Mouse (Mus musculus) liver, embryonic 11.5 days (tissue): Measurements from ENCODE around the gene Sp6. TPM values are rescaled to one million over a fixed set of nuclear protein-coding genes. Genes with fewer than 3 reads are reported as not detected.

Experiments used
- ATAC-seq: fragments of 200-750 bp; cut with Nextera tagmentation; replicated peaks from 2 replicates; pipeline ENCODE4 v1.8.0; 2017; ENCODE audit warnings: moderate number of reproducible peaks, mild to moderate bottlenecking, moderate TSS enrichment, moderate library complexity; ENCODE audit not compliant: low FRiP score
- DNase-seq: peaks from one replicate; pipeline ENCODE4 v3.0.0-alpha.2; 2017; ENCODE audit warnings: low spot score
- H3K27ac ChIP-seq: fragments of 300-500 bp; sonication (generic); 2 replicates; pipeline ENCODE4 v1.5.1; 2014; ENCODE audit warnings: mild to moderate bottlenecking, low read depth, low read length, control low read depth
- H3K27me3 ChIP-seq: fragments of 300-500 bp; sonication (generic); replicated peaks from 2 replicates; pipeline ENCODE4 v1.6.1; 2014; ENCODE audit warnings: low read length, mixed read lengths; ENCODE audit not compliant: control insufficient read depth, insufficient read depth
- H3K36me3 ChIP-seq: fragments of 300-500 bp; sonication (generic); 2 replicates; pipeline ENCODE4 v1.6.1; 2014; ENCODE audit warnings: mild to moderate bottlenecking, low read length, moderate library complexity, mixed read lengths; ENCODE audit not compliant: control insufficient read depth, insufficient read depth
- H3K4me1 ChIP-seq: fragments of 300-500 bp; sonication (generic); replicated peaks from 2 replicates; pipeline ENCODE4 v1.6.1; 2014; ENCODE audit warnings: low read length, mixed read lengths; ENCODE audit not compliant: control insufficient read depth, insufficient read depth
- H3K4me2 ChIP-seq: fragments of 300-500 bp; sonication (generic); 2 replicates; pipeline ENCODE4 v1.6.1; 2014; ENCODE audit warnings: mild to moderate bottlenecking, control low read depth, moderate library complexity
- H3K4me3 ChIP-seq: fragments of 300-500 bp; sonication (generic); 2 replicates; pipeline ENCODE4 v1.5.1; 2014; ENCODE audit warnings: low read depth, low read length, control low read depth
- H3K9ac ChIP-seq: fragments of 300-500 bp; sonication (generic); 2 replicates; pipeline ENCODE4 v1.6.1; 2014; ENCODE audit warnings: low read depth, low read length, control low read depth
- H3K9me3 ChIP-seq: fragments of 300-500 bp; sonication (generic); 2 replicates; pipeline ENCODE4 v1.6.1; 2016; ENCODE audit warnings: low read length, inconsistent platforms, mixed read lengths; ENCODE audit not compliant: control insufficient read depth
- WGBS: fragments of 180-500 bp; shearing (Covaris S2); extraction: QIAGEN DNeasy Blood & Tissue Kit; methylation state at CpG from one replicate; pipeline ENCODE4 v1.1.7; 2014; 5-methylcytosine and 5-hydroxymethylcytosine counted together
- polyA plus RNA-seq: library from polyadenylated mRNA; unstranded; fragments of >200 nt; fragmentation: Nextera tagmentation; extraction: Ambion mirVana; gene quantifications from 2 replicates; pipeline ENCODE4 v1.2.1, GENCODE M21; 2014

The Sp6 gene
- polyA plus RNA-seq, 1 experiment from 2014 or later = not detected

- Histone ChIP-seq H3K4me3 (peak overlapping the region; percentile 21; the same call in 1 of the 2 replicates), H3K9ac (no peak overlapping the region), H3K27me3 (peaks cover 50% of the 10 kb centered on the region), H3K9me3 (no peaks in the 10 kb centered on the region), H3K36me3 (no peaks in the 10 kb centered on the region), H3K4me2 (peak overlapping the region; percentile 51), H3K4me1 (peaks cover 22% of the 10 kb centered on the region), H3K27ac (no peak overlapping the region)
- DNase-seq (no peak), ATAC-seq (no peak)
- WGBS = 7% methylated on average over 31 of the region's 31 CpGs
Observed at GRCm38 (mm10) chr11:96987873-96988655, 25.1 kb upstream of the Sp6 start.

DNA sequence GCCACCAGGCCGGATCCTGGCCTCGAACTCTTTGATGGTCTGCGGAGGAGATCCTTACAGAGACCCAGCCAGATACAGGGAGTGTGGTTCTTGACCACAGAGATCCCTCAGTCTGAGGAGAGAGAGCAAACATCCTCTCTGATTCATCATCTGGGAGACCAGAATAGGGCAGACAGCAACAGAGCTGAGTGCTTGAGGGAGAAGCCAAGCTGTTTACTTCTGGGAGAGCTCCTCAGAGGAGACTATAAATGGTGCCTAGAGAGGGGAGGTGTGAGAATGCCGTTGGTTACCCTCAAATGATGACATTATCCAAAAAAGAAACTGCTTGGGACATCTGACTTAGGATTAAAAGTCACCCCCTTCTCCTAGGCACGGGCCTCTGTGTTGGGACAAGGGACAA, 21.7 kb upstream of the Sp6 start:
- H3K4me1 ChIP-seq = peaks cover 28% of the 10 kb centered on the region
- no peak overlapping the region for H3K9ac ChIP-seq
- 71% methylated on average over 5 of the region's 5 CpGs for WGBS
- H3K27me3 ChIP-seq = peaks cover 38% of the 10 kb centered on the region
- H3K4me3 ChIP-seq = no peak overlapping the region
- DNase-seq (no peak), ATAC-seq (no peak)
- no peak overlapping the region for H3K4me2 ChIP-seq
- H3K9me3 ChIP-seq = no peaks in the 10 kb centered on the region
- no peaks in the 10 kb centered on the region for H3K36me3 ChIP-seq
- H3K27ac ChIP-seq = no peak overlapping the region

DNA sequence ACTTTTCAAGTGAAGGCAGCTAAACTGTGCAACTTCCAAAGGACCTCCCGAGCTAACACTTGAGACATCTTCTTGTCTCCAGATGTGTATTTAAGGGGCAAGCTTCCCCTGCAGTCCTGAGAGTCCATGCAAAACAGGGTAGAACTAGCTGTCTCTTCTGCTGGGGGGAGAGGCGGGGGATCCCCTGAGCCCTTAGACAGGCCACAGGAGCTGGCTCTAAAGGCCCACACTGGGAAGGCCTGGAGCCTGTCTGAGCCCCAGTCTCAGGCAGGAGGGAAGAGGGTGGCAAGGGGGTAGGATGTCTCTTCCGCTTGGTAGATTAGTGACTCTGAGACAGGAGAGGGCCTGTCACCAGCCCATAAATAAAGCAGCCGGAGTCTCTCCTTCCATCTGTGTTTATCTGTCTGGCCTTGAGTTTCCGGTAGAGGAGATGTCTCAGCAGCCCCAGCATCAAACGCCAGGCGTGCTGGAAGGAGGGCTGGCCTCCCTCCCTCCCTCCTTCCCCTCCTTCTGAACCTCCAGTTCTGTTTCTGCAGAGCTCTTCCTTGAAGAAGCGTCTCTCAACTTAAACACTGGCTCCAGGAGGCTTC, 20.4 kb upstream of the Sp6 start:
- Histone ChIP-seq H3K4me3 (no peak overlapping the region), H3K9me3 (no peaks in the 10 kb centered on the region), H3K4me1 (peaks cover 27% of the 10 kb centered on the region), H3K9ac (peak overlapping the region; percentile 27), H3K4me2 (0 out of 2 replicates have a peak overlapping the region, but pooled peaks have one; percentile 25), H3K36me3 (no peaks in the 10 kb centered on the region), H3K27me3 (peaks cover 38% of the 10 kb centered on the region), H3K27ac (peak overlapping the region; percentile 56)
- 21% methylated on average over 8 of the region's 8 CpGs for WGBS
- DNase-seq (peak; percentile 53), ATAC-seq (no peak)

- Histone ChIP-seq H3K9me3 (no peaks in the 10 kb centered on the region), H3K4me2 (no peak overlapping the region), H3K27me3 (peaks cover 51% of the 10 kb centered on the region), H3K36me3 (no peaks in the 10 kb centered on the region), H3K4me3 (no peak overlapping the region), H3K27ac (no peak overlapping the region), H3K4me1 (peaks cover 20% of the 10 kb centered on the region), H3K9ac (no peak overlapping the region)
- ATAC-seq (no peak), DNase-seq (no peak)
- 43% methylated on average over 5 of the region's 5 CpGs for whole genome bisulfite sequencing
Observed at GRCm38 (mm10) chr11:96995031-96995430, 18.2 kb upstream of the Sp6 start.

- H3K4me3 ChIP-seq = no peak overlapping the region
- ATAC-seq = no peak
- no peak for DNase-seq
- no peaks in the 10 kb centered on the region for H3K36me3 ChIP-seq
- peaks cover 20% of the 10 kb centered on the region for H3K4me1 ChIP-seq
- no peak overlapping the region for H3K27ac ChIP-seq
- 58% methylated on average over 15 of the region's 15 CpGs for WGBS
- H3K4me2 ChIP-seq = no peak overlapping the region
- no peaks in the 10 kb centered on the region for H3K9me3 ChIP-seq
- H3K27me3 ChIP-seq = peaks cover 59% of the 10 kb centered on the region
- no peak overlapping the region for H3K9ac ChIP-seq
Observed at GRCm38 (mm10) chr11:96995836-96996772, 17.1 kb upstream of the Sp6 start.

GRCm38 (mm10) chr11:96996773-96997379, 16.3 kb upstream of the Sp6 start:
- Histone ChIP-seq H3K4me3 (peak overlapping the region; percentile 33), H3K36me3 (no peaks in the 10 kb centered on the region), H3K9ac (peak overlapping the region; percentile 38; the same call in 1 of the 2 replicates), H3K27me3 (peaks cover 65% of the 10 kb centered on the region), H3K4me2 (peak overlapping the region; percentile 63), H3K9me3 (no peaks in the 10 kb centered on the region), H3K4me1 (peaks cover 20% of the 10 kb centered on the region), H3K27ac (no peak overlapping the region)
- DNase-seq (no peak), ATAC-seq (no peak)
- WGBS = 29% methylated on average over 17 of the region's 17 CpGs

DNA sequence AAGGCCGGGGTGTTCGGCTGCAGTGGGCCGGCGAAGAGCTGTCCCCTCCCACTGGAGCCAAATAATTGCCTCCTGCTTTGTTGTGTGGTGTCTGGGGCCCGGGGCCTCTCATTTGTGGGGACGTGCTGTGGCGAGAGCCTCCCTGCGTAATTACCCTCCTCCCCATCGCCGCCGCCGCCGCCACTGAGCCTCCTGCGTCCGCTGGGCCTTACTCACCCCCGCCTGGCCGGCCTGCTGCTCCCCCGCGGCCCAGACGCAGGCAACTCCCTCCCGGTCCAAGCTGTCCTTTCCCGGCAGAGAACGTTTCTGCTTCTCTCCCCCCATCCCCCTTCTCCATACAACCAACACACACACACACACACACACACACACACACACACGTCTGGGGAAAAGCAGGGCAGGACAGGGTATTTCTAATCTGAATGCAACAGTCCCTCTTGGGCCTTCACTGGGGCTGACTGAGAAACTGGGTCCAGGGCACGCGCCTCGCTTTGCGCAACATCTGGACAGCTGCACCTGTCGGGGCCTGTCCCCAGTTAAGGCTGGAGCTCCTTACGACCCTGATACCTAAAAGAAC, 15.7 kb upstream of the Sp6 start:
- Histone ChIP-seq H3K27ac (no peak overlapping the region), H3K4me3 (peak overlapping the region; percentile 33), H3K4me1 (peaks cover 16% of the 10 kb centered on the region), H3K9ac (peak overlapping the region; percentile 38; the same call in 1 of the 2 replicates), H3K9me3 (no peaks in the 10 kb centered on the region), H3K27me3 (peaks cover 69% of the 10 kb centered on the region), H3K36me3 (no peaks in the 10 kb centered on the region), H3K4me2 (peak overlapping the region; percentile 63)
- peak; percentile 52 for DNase-seq
- no peak for ATAC-seq
- WGBS = 12% methylated on average over 30 of the region's 30 CpGs

DNA sequence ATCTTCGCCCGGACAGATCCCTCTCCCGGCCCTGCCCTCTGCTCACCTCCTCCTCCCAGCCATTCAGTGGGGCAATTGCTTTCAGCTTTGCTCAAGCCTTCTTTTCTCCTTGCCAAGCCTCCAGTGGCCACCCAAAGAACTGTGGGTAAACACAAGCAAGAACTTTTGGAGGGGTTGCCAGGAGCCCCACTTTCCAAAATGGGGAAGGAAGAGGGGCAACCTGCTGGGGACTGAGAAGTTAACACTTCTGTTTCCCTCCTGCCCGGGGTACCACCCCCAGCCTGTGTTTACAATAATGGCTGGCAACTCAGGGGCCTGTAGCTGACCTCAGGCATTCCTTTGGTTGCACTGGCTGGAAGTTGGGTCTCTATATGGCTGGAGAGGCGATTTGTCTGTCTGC, 10.0 kb upstream of the Sp6 start:
- Histone ChIP-seq H3K9ac (no peak overlapping the region), H3K9me3 (no peaks in the 10 kb centered on the region), H3K4me1 (peaks cover 2% of the 10 kb centered on the region; the same call in 1 of the 2 replicates), H3K4me2 (no peak overlapping the region), H3K36me3 (no peaks in the 10 kb centered on the region), H3K27me3 (peaks cover 45% of the 10 kb centered on the region), H3K27ac (no peak overlapping the region), H3K4me3 (no peak overlapping the region)
- ATAC-seq = no peak
- WGBS = 37% methylated on average over 5 of the region's 5 CpGs
- no peak for DNase-seq
